Mouse (Mus musculus) thymus, postnatal 4 days (tissue): Measurements from ENCODE around the gene Atrnl1.

ENCODE experiments used
- DNase-seq: peaks from one replicate; pipeline ENCODE4 v3.0.0; 2021

Gene Atrnl1

GRCm38 (mm10) chr19:57724920-57725319 is 114.1 kb downstream of the Atrnl1 start:
- peak; percentile 84 for DNase-seq

GRCm38 (mm10) chr19:57725326-57725725 is 114.5 kb downstream of the Atrnl1 start:
- no peak for DNase-seq

GRCm38 (mm10) chr19:57727009-57727408 is 116.2 kb downstream of the Atrnl1 start:
- DNase-seq = no peak

GRCm38 (mm10) chr19:57737475-57737874 is 126.6 kb downstream of the Atrnl1 start:
- DNase-seq = no peak

GRCm38 (mm10) chr19:57745579-57745978 is 134.7 kb downstream of the Atrnl1 start:
- no peak for DNase-seq

- DNase-seq = no peak
Measured at GRCm38 (mm10) chr19:57746553-57746952, 135.7 kb downstream of the Atrnl1 start.

- DNase-seq = no peak
Measured at GRCm38 (mm10) chr19:57752189-57752588, 141.4 kb downstream of the Atrnl1 start.

- DNase-seq = no peak
Measured at GRCm38 (mm10) chr19:57762526-57762925, 151.7 kb downstream of the Atrnl1 start.

- DNase-seq = no peak
Measured at GRCm38 (mm10) chr19:57764576-57765371, 153.9 kb downstream of the Atrnl1 start.

GRCm38 (mm10) chr19:57767051-57767450 is 156.2 kb downstream of the Atrnl1 start:
- no peak for DNase-seq

GRCm38 (mm10) chr19:57768661-57769060 is 157.8 kb downstream of the Atrnl1 start:
- DNase-seq = no peak

GRCm38 (mm10) chr19:57782366-57783089 is 171.7 kb downstream of the Atrnl1 start:
- DNase-seq = no peak

GRCm38 (mm10) chr19:57786699-57787098 is 175.9 kb downstream of the Atrnl1 start:
- DNase-seq = no peak

- no peak for DNase-seq
Measured at GRCm38 (mm10) chr19:57802207-57802606, 191.4 kb downstream of the Atrnl1 start.

- DNase-seq = no peak
Measured at GRCm38 (mm10) chr19:57802771-57803482, 192.1 kb downstream of the Atrnl1 start.

GRCm38 (mm10) chr19:57803483-57803820 is 192.6 kb downstream of the Atrnl1 start:
- no peak for DNase-seq

GRCm38 (mm10) chr19:57808363-57808762 is 197.5 kb downstream of the Atrnl1 start:
- no peak for DNase-seq

GRCm38 (mm10) chr19:57814291-57814690 is 203.5 kb downstream of the Atrnl1 start:
- DNase-seq = no peak

GRCm38 (mm10) chr19:57816221-57816996 is 205.6 kb downstream of the Atrnl1 start:
- DNase-seq = peak; percentile 55

GRCm38 (mm10) chr19:57817736-57818135 is 206.9 kb downstream of the Atrnl1 start:
- no peak for DNase-seq

GRCm38 (mm10) chr19:57823446-57823845 is 212.6 kb downstream of the Atrnl1 start:
- DNase-seq = no peak

- DNase-seq = no peak
Measured at GRCm38 (mm10) chr19:57825271-57826207, 214.7 kb downstream of the Atrnl1 start.
